Comparison of ENCODE assay signal across 8 mouse cellular contexts in the genomic region with DNA sequence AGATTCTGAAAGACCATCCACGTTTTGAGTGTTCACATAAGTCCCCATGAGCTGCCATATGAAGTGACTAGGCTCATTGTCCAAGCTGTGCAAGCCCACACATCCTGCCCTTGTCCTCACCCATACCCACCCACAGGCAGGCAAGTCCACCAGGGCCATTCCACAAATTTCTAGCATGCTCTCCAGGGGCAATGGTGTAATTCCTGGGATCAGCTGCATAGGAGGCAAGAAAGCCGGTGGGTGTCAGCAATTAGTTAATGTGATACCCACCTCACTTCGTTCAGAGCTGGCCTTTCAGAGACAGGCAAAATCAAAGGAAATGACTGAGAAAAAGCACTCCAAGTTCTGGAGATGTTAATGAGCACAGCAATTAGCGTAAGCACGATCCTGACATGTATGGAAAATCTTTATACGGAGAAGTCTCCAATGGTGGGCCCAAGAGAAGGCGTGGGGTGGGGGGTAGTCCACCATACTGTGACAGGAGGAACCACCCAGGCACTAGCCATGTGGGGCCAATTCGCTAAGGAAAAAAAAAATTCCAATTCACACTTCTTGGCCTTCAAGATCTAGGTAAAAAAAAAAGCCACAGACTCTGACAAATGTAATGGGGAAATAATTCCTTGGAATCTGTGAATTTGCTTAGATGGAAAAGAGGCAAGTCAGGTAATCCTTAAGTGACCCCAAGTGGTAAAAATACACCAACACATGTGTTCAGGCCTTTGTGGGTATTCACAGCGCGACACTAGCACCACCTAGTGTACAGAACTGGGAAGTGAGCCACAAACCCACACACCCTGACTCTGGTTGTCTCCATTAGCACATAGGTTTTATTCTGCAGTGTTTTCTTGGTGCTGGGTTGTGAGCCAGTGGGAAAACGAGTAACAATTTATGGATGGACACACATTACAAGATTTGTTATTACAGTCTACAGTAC. TPM values are rescaled to one million over a fixed set of nuclear protein-coding genes. Genes with fewer than 3 reads are reported as not detected.
DNase-seq lines count a peak whose midpoint lies in the region; ATAC-seq and TF ChIP-seq lines count a peak whose summit lies in the region.

No protein-coding gene starts in this region.

- H3K4me1 ChIP-seq in hindbrain, postnatal 0 days (ENCODE audit: insufficient read depth, low read length), result no peaks in the 10 kb centered on the region

- peak; percentile 100 for TF ChIP-seq CTCF in hindbrain, postnatal 0 days (IDR thresholded peaks at IDR 0.05; ENCODE audit: low read depth)
- peak; percentile 99 for TF ChIP-seq CTCF in left cerebral cortex, adult 2 months (IDR thresholded peaks at IDR 0.05)

- intact Hi-C loops in left cerebral cortex, adult 2 months (cut with DNase I), result loop anchor here (1.0 to 10.0 kb wide), 9 partner anchors 87 to 1037 kb away; partner anchors contain the start of gene Mycn

- no peak overlapping the region for H3K4me2 ChIP-seq in hindbrain, postnatal 0 days (ENCODE audit: low read depth, low read length)

- peaks cover 16% of the 10 kb centered on the region for H3K36me3 ChIP-seq in hindbrain, postnatal 0 days (ENCODE audit: insufficient read depth, low read length)

- H3K9ac ChIP-seq in hindbrain, postnatal 0 days (replicated peaks; ENCODE audit: low read length), result no peak overlapping the region

- H3K27me3 ChIP-seq in hindbrain, postnatal 0 days (ENCODE audit: insufficient read depth, low read length), result no peaks in the 10 kb centered on the region

- no peak overlapping the region for H3K27ac ChIP-seq in hindbrain, postnatal 0 days
- H3K27ac ChIP-seq in left cerebral cortex, adult 2 months, result no peak overlapping the region

- no peaks in the 10 kb centered on the region for H3K9me3 ChIP-seq in hindbrain, postnatal 0 days (ENCODE audit: low read length)

- H3K4me3 ChIP-seq in hindbrain, postnatal 0 days (ENCODE audit: low read length), result no peak overlapping the region
- H3K4me3 ChIP-seq in left cerebral cortex, adult 2 months, result no peak overlapping the region

- peak; percentile 56 for DNase-seq in WW6 (ENCODE audit: low read depth, low spot score)
- peak; percentile 73 to 84 for DNase-seq in cerebellum, postnatal 36 days
- DNase-seq in gastrocnemius, adult 18-20 months (ENCODE audit: low spot score), result peak; percentile 84
- DNase-seq in hindbrain, postnatal 0 days (ENCODE audit: low spot score), result peak; percentile 94
- DNase-seq in left cerebral cortex, adult 2 months (ENCODE audit: extremely low spot score in 1 of 2, low spot score in 2 of 2), result peak; percentile 86 to 90
- DNase-seq in right cerebral cortex, postnatal 14 days, result peak; percentile 79
- peak; percentile 69 to 81 for DNase-seq in urinary bladder, postnatal 4 days (ENCODE audit: low spot score in 2 of 2)

- 24% methylated on average over 11 of the region's 11 CpGs for WGBS in hindbrain, postnatal 0 days

- ATAC-seq in hindbrain, postnatal 0 days, result peak; percentile 94
- ATAC-seq in megakaryocyte, adult 5-6 weeks (ENCODE audit: poor library complexity, severe bottlenecking), result peak; percentile 97

RNA-seq across cellular contexts. Expression of gene Ddx1, which starts 34.4 kb away (rescaled TPM):
- total RNA-seq in gastrocnemius, adult 18-20 months (2021), result 100 to 1,000 TPM; 118 to 127 TPM
- 29.2 and 29.4 TPM in 2 replicates for total RNA-seq in hindbrain, postnatal 0 days (2014; rRNA removed)
- polyA plus RNA-seq in hindbrain, postnatal 0 days (2015; fragmentation: Nextera tagmentation; extraction: Ambion mirVana), result 120 and 130 TPM in 2 replicates
- total RNA-seq in left cerebral cortex, adult 2 months (2021), result 100 to 1,000 TPM; 114 to 129 TPM
- 26.9 and 33.1 TPM in 2 replicates for total RNA-seq in megakaryocyte, adult 5-6 weeks (2015)
- total RNA-seq in megakaryocyte, adult 5-6 weeks (2017), result 55.5 and 64.0 TPM in 2 replicates

RNA-seq across cellular contexts. Expression of gene Nbas, which starts 54.3 kb away (rescaled TPM):
- 10 to 100 TPM; 21.2 to 24.2 TPM for total RNA-seq in gastrocnemius, adult 18-20 months (2021)
- total RNA-seq in hindbrain, postnatal 0 days (2014; rRNA removed), result 47.8 and 48.1 TPM in 2 replicates
- 10.5 and 12.1 TPM in 2 replicates for polyA plus RNA-seq in hindbrain, postnatal 0 days (2015; fragmentation: Nextera tagmentation; extraction: Ambion mirVana)
- total RNA-seq in left cerebral cortex, adult 2 months (2021), result 10 to 100 TPM; 33.3 to 33.9 TPM
- 7.3 and 9.6 TPM in 2 replicates for total RNA-seq in megakaryocyte, adult 5-6 weeks (2015)
- total RNA-seq in megakaryocyte, adult 5-6 weeks (2017), result 9.0 and 9.4 TPM in 2 replicates
